Mouse (Mus musculus): ENCODE measurements around the gene Hnrnpul2. TPM values are rescaled to one million over a fixed set of nuclear protein-coding genes. Genes with fewer than 3 reads are reported as not detected.
"Not testable (repeated sequence)": the region's sequence is repeated elsewhere in the genome, so short reads cannot be mapped to it uniquely, and the experiment has no call there.

The Hnrnpul2 gene
- total RNA-seq, 1 experiment from 2014 or later = 101 TPM

GRCm38 (mm10) chr19:8815812-8816211, 4.0 kb upstream of the Hnrnpul2 start:
- no peak for ATAC-seq (replicated peaks; ENCODE audit: insufficient number of reproducible peaks, low FRiP score, low TSS enrichment, poor library complexity, severe bottlenecking)

- ATAC-seq (replicated peaks; ENCODE audit: insufficient number of reproducible peaks, low FRiP score, low TSS enrichment, poor library complexity, severe bottlenecking) = no peak
Measured at GRCm38 (mm10) chr19:8817001-8817400, 2.8 kb upstream of the Hnrnpul2 start.

GRCm38 (mm10) chr19:8818301-8818798, 1.5 kb upstream of the Hnrnpul2 start:
- no peak for ATAC-seq (replicated peaks; ENCODE audit: insufficient number of reproducible peaks, low FRiP score, low TSS enrichment, poor library complexity, severe bottlenecking)

- ATAC-seq (replicated peaks; ENCODE audit: insufficient number of reproducible peaks, low FRiP score, low TSS enrichment, poor library complexity, severe bottlenecking) = peak; percentile 72
Measured at GRCm38 (mm10) chr19:8818801-8819595, 812 bp upstream of the Hnrnpul2 start, which contains the start of gene Ttc9c. Gene Ttc9c, minus strand, starts transcription at chr19:8819333.

- no peak for ATAC-seq (replicated peaks; ENCODE audit: insufficient number of reproducible peaks, low FRiP score, low TSS enrichment, poor library complexity, severe bottlenecking)
Measured at GRCm38 (mm10) chr19:8820424-8820956, 680 bp downstream of the Hnrnpul2 start.

- no peak for ATAC-seq (replicated peaks; ENCODE audit: insufficient number of reproducible peaks, low FRiP score, low TSS enrichment, poor library complexity, severe bottlenecking)
Measured at GRCm38 (mm10) chr19:8821146-8821545, 1.3 kb downstream of the Hnrnpul2 start.

- ATAC-seq (replicated peaks; ENCODE audit: insufficient number of reproducible peaks, low FRiP score, low TSS enrichment, poor library complexity, severe bottlenecking) = no peak
Measured at GRCm38 (mm10) chr19:8822696-8823095, 2.9 kb downstream of the Hnrnpul2 start.

- peak; percentile 86 for ATAC-seq (replicated peaks; ENCODE audit: insufficient number of reproducible peaks, low FRiP score, low TSS enrichment, poor library complexity, severe bottlenecking)
Measured at GRCm38 (mm10) chr19:8829660-8830059, 9.8 kb downstream of the Hnrnpul2 start, which contains the start of gene AC129217.1. Gene AC129217.1, plus strand, starts transcription at chr19:8829773.

GRCm38 (mm10) chr19:8830664-8831063, 10.9 kb downstream of the Hnrnpul2 start:
- no peak for ATAC-seq (replicated peaks; ENCODE audit: insufficient number of reproducible peaks, low FRiP score, low TSS enrichment, poor library complexity, severe bottlenecking)

- ATAC-seq (replicated peaks; ENCODE audit: insufficient number of reproducible peaks, low FRiP score, low TSS enrichment, poor library complexity, severe bottlenecking) = no peak
Measured at GRCm38 (mm10) chr19:8831262-8831661, 11.5 kb downstream of the Hnrnpul2 start.

- no peak for ATAC-seq (replicated peaks; ENCODE audit: insufficient number of reproducible peaks, low FRiP score, low TSS enrichment, poor library complexity, severe bottlenecking)
Measured at GRCm38 (mm10) chr19:8832971-8833370, 13.2 kb downstream of the Hnrnpul2 start.

- ATAC-seq (replicated peaks; ENCODE audit: insufficient number of reproducible peaks, low FRiP score, low TSS enrichment, poor library complexity, severe bottlenecking) = not testable (repeated sequence)
Measured at GRCm38 (mm10) chr19:8836327-8836726, 16.5 kb downstream of the Hnrnpul2 start.

GRCm38 (mm10) chr19:8837251-8837791, 17.5 kb downstream of the Hnrnpul2 start, which contains the start of gene Bscl2:
Gene Bscl2, plus strand, starts transcription at chr19:8837467.
- ATAC-seq (replicated peaks; ENCODE audit: insufficient number of reproducible peaks, low FRiP score, low TSS enrichment, poor library complexity, severe bottlenecking) = peak; percentile 80

GRCm38 (mm10) chr19:8838041-8838730, 18.4 kb downstream of the Hnrnpul2 start:
- ATAC-seq (replicated peaks; ENCODE audit: insufficient number of reproducible peaks, low FRiP score, low TSS enrichment, poor library complexity, severe bottlenecking) = no peak

GRCm38 (mm10) chr19:8839103-8839907, 19.5 kb downstream of the Hnrnpul2 start, which contains the start of gene Gng3:
Gene Gng3, minus strand, starts transcription at chr19:8839194.
- ATAC-seq (replicated peaks; ENCODE audit: insufficient number of reproducible peaks, low FRiP score, low TSS enrichment, poor library complexity, severe bottlenecking) = no peak

GRCm38 (mm10) chr19:8839908-8840791, 20.3 kb downstream of the Hnrnpul2 start:
- ATAC-seq (replicated peaks; ENCODE audit: insufficient number of reproducible peaks, low FRiP score, low TSS enrichment, poor library complexity, severe bottlenecking) = peak; percentile 52; the same call in 1 of the 2 replicates

- ATAC-seq (replicated peaks; ENCODE audit: insufficient number of reproducible peaks, low FRiP score, low TSS enrichment, poor library complexity, severe bottlenecking) = no peak
Measured at GRCm38 (mm10) chr19:8841012-8841411, 21.2 kb downstream of the Hnrnpul2 start.

Data from monocyte, adult 5-6 weeks (primary cell).